Mouse (Mus musculus) left cerebral cortex, adult 8-10 months (tissue): ENCODE measurements around the gene Rab3c. TPM values are rescaled to one million over a fixed set of nuclear protein-coding genes. Genes with fewer than 3 reads are reported as not detected.

Source experiments
- DNase-seq, 2 experiments: peaks; one replicate each; pipeline ENCODE4 v3.0.0; 2022; ENCODE audit warnings: low spot score in 2 of 2
- total RNA-seq, 4 experiments: library from RNA; stranded (reverse); gene quantifications; 2 replicates each; pipeline ENCODE4 v1.2.4; 2022

Gene Rab3c
- total RNA-seq, 4 experiments from 2014 or later = 159 to 189 (median 175) TPM

DNA sequence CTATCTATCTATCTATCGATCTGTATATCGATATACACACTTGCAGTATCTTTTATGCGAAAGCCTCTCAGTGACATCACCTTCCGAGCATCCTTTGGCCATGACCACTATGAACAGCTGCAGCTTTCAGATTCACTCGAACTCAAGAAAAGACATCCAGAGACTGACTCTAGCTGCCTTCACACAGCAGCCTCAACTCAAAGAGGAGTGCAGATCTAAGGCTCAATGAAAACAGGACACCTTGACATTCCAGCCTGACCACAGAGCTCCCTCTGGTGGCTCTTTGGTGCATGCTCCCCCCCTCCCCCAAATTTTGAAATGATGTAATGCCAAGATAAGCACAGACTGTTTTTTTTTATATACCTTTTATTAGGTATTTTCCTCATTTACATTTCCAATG is 257.8 kb downstream of the Rab3c start:
- DNase-seq = no peak

GRCm38 (mm10) chr13:110019774-110020173 is 261.0 kb downstream of the Rab3c start:
- no peak for DNase-seq

- DNase-seq = no peak
Measured at GRCm38 (mm10) chr13:110018941-110019743, 261.7 kb downstream of the Rab3c start.

DNA sequence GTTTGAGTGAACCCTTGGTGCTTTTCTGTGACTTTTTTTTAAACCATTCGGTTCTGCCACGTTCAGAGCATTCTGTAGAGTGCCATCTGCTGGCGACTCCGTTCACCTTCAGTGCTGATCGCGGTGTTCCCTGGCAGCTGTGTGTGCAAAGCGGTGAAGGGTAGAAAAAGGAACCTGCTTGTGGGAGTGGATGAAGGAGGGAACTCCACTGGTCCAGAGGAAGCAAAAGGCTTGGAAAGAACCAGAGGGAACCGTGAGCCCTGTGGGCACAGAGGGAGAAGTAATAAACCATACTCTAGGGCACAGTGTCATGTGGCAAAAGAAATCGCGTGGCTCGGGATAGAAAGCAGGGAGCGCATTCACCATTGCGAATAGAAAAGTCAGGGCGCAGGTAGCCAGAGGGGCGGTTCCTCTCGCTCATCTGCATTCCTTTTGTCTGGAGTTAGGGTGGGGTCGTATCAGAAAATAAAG is 262.3 kb downstream of the Rab3c start:
- peak; percentile 67 for DNase-seq

DNA sequence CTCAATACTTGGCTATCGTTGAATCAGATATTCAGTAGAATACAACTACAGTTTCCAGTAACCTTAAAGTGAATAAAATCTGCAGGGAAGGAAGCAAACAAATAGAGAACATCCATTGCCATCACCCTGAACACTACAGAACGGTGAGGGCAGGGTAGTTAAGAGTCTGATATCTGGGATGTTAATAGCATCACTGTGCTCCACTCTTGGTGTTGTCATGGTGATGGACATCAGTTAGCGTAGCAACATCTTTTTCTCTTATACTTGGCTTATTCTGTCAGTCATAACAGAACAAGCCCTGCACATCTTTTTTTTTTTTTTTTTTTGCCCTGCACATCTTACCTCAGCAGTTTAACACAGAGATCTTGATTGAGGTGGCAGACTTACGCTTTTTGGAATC is 268.8 kb downstream of the Rab3c start:
- DNase-seq = no peak

DNA sequence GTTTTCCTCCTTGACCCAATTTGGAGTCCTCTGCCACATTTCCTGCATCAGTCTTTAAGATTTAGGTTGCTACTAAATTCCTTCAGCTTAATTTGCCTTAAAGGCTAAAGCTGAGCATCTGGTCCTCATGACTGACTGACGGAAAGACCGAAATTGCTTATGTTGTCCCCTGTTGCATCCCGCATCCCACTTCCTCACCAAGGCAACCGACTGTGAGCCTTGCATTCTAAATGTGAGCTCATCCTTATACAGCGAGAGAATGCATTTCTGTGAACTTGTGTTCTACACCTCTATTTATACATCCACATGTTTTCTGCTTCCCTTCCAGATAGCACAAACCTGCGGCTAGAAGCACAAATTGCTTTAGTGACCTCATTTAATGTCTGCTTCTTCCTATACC is 269.9 kb downstream of the Rab3c start:
- peak in 1 of 2 experiments; percentile 38 for DNase-seq

- peak in 1 of 2 experiments; percentile 45 for DNase-seq
Measured at GRCm38 (mm10) chr13:110008539-110008938, 272.3 kb downstream of the Rab3c start.

GRCm38 (mm10) chr13:110006106-110006781 is 274.6 kb downstream of the Rab3c start:
- no peak for DNase-seq

Other genes with a start within 250 kb of the Rab3c start
- under 1 TPM in 1 of 4 experiments, not detected in 3; 0.41 TPM for gene Gapt, start 76.2 kb upstream of the Rab3c start, total RNA-seq
- 100 to 1,000 TPM; 225 to 252 (median 238) TPM for gene Plk2, start 114.0 kb upstream of the Rab3c start, total RNA-seq